Mouse (Mus musculus): ENCODE results near the gene Trpm3. TPM values are rescaled to one million over a fixed set of nuclear protein-coding genes. Genes with fewer than 3 reads are reported as not detected.

The Trpm3 gene
- polyA plus RNA-seq, 1 experiment from 2014 or later, result 0.51 TPM

DNA sequence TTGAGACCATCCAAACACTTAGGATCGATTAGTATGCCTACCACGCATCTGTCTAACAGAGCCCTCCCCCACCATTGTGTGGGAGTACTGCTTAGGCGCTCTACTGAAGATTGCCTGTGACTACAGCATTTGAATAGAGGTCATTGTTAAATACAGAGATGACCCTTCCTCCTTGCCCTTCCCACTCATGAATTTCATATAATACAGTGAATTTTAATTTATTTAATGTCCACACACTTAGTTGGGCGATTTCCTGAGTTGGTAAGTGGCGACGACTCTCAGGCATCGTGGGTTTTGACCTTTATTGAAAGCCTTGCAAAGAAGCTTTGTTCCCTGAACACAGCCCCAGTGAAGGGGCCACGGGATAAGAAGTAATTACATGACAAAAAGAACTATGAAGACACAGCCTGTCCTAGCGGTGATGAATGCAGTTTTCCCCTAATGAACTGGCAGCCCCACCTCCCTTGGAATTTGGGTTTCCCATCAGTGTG, 684.7 kb downstream of the Trpm3 start:
- H3K4me3 ChIP-seq (ENCODE audit: low read depth, low read length), result no peak overlapping the region
- no peak overlapping the region for H3K4me2 ChIP-seq (replicated peaks; ENCODE audit: low read depth, low read length)
- no peaks in the 10 kb centered on the region for H3K27me3 ChIP-seq (replicated peaks; ENCODE audit: insufficient read depth, low read length)
- no peak overlapping the region for H3K27ac ChIP-seq (ENCODE audit: low read length)
- WGBS, result 72% methylated on average over 9 of the region's 9 CpGs
- no peak for ATAC-seq
- no peaks in the 10 kb centered on the region for H3K4me1 ChIP-seq (ENCODE audit: insufficient read depth, low read depth, low read length)
- H3K9ac ChIP-seq (replicated peaks; ENCODE audit: low read depth), result no peak overlapping the region
- no peak for DNase-seq (ENCODE audit: low spot score)
- H3K36me3 ChIP-seq (ENCODE audit: insufficient read depth, low read length), result no peaks in the 10 kb centered on the region
- TF ChIP-seq EP300 (IDR thresholded peaks at IDR 0.05), result no peak
- TF ChIP-seq CTCF (IDR thresholded peaks at IDR 0.05), result no peak
- no peaks in the 10 kb centered on the region for H3K9me3 ChIP-seq (ENCODE audit: low read length)

DNA sequence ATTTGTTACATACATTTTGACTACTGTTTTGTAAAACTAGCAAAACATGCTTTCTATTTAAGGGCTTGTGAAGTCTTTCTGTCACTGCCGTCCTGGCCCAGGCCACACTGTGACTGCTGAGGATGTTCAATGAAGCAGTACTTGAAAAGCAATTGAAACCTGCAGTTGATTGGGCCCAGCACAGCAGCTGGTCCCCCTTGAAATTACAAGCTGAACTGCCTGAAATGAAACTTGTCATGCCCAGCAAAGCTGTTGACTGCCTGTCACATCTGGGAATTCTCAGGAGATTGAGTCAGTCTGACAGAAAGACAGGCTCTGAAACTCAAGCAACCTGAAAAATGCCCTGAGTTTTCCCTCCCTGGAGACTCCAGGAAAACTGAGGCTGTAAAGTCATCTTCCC, 687.0 kb downstream of the Trpm3 start:
- 79% methylated on average over 1 of the region's 1 CpGs for WGBS
- no peak for TF ChIP-seq EP300 (IDR thresholded peaks at IDR 0.05)
- no peak for TF ChIP-seq CTCF (IDR thresholded peaks at IDR 0.05)
- H3K9me3 ChIP-seq (ENCODE audit: low read length), result no peaks in the 10 kb centered on the region

GRCm38 (mm10) chr19:22828198-22828742, 689.4 kb downstream of the Trpm3 start:
- DNase-seq (ENCODE audit: low spot score) (no peak), ATAC-seq (no peak)
- Histone ChIP-seq H3K9me3 (ENCODE audit: low read length) (no peaks in the 10 kb centered on the region), H3K27me3 (replicated peaks; ENCODE audit: insufficient read depth, low read length) (no peaks in the 10 kb centered on the region), H3K9ac (replicated peaks; ENCODE audit: low read depth) (no peak overlapping the region), H3K4me2 (replicated peaks; ENCODE audit: low read depth, low read length) (no peak overlapping the region), H3K4me1 (ENCODE audit: insufficient read depth, low read depth, low read length) (no peaks in the 10 kb centered on the region), H3K27ac (ENCODE audit: low read length) (no peak overlapping the region), H3K36me3 (ENCODE audit: insufficient read depth, low read length) (no peaks in the 10 kb centered on the region), H3K4me3 (ENCODE audit: low read depth, low read length) (no peak overlapping the region)
- 70% methylated on average over 2 of the region's 2 CpGs for WGBS
- TF ChIP-seq CTCF (IDR thresholded peaks at IDR 0.05) (no peak), EP300 (IDR thresholded peaks at IDR 0.05) (no peak)

More for the DNA sequence above, 687.0 kb downstream of the Trpm3 start:
- Histone ChIP-seq H3K4me3 (ENCODE audit: low read depth, low read length) (no peak overlapping the region), H3K9ac (replicated peaks; ENCODE audit: low read depth) (no peak overlapping the region), H3K4me2 (replicated peaks; ENCODE audit: low read depth, low read length) (no peak overlapping the region), H3K4me1 (ENCODE audit: insufficient read depth, low read depth, low read length) (no peaks in the 10 kb centered on the region), H3K27ac (ENCODE audit: low read length) (no peak overlapping the region), H3K27me3 (replicated peaks; ENCODE audit: insufficient read depth, low read length) (no peaks in the 10 kb centered on the region), H3K36me3 (ENCODE audit: insufficient read depth, low read length) (no peaks in the 10 kb centered on the region)
- DNase-seq (ENCODE audit: low spot score) (no peak), ATAC-seq (no peak)

- DNase-seq (ENCODE audit: low spot score), result no peak
- 50% methylated on average over 6 of the region's 6 CpGs for WGBS
- Histone ChIP-seq H3K9me3 (ENCODE audit: low read length) (no peaks in the 10 kb centered on the region), H3K4me3 (ENCODE audit: low read depth, low read length) (no peak overlapping the region), H3K9ac (replicated peaks; ENCODE audit: low read depth) (no peak overlapping the region), H3K36me3 (ENCODE audit: insufficient read depth, low read length) (no peaks in the 10 kb centered on the region), H3K4me1 (ENCODE audit: insufficient read depth, low read depth, low read length) (no peaks in the 10 kb centered on the region), H3K27ac (ENCODE audit: low read length) (no peak overlapping the region), H3K27me3 (replicated peaks; ENCODE audit: insufficient read depth, low read length) (no peaks in the 10 kb centered on the region), H3K4me2 (replicated peaks; ENCODE audit: low read depth, low read length) (no peak overlapping the region)
- ATAC-seq, result no peak
- TF ChIP-seq CTCF (IDR thresholded peaks at IDR 0.05) (no peak), EP300 (IDR thresholded peaks at IDR 0.05) (no peak)
These were observed 702.5 kb downstream of the Trpm3 start for GRCm38 (mm10) chr19:22841081-22842040.

GRCm38 (mm10) chr19:22842697-22843096, 703.9 kb downstream of the Trpm3 start:
- ATAC-seq (no peak), DNase-seq (ENCODE audit: low spot score) (no peak)
- Histone ChIP-seq H3K4me2 (replicated peaks; ENCODE audit: low read depth, low read length) (no peak overlapping the region), H3K4me3 (ENCODE audit: low read depth, low read length) (no peak overlapping the region), H3K9ac (replicated peaks; ENCODE audit: low read depth) (no peak overlapping the region), H3K27me3 (replicated peaks; ENCODE audit: insufficient read depth, low read length) (no peaks in the 10 kb centered on the region), H3K36me3 (ENCODE audit: insufficient read depth, low read length) (no peaks in the 10 kb centered on the region), H3K27ac (ENCODE audit: low read length) (no peak overlapping the region), H3K9me3 (ENCODE audit: low read length) (no peaks in the 10 kb centered on the region), H3K4me1 (ENCODE audit: insufficient read depth, low read depth, low read length) (no peaks in the 10 kb centered on the region)
- TF ChIP-seq EP300 (IDR thresholded peaks at IDR 0.05) (no peak), CTCF (IDR thresholded peaks at IDR 0.05) (no peak)
- 91% methylated on average over 2 of the region's 2 CpGs for WGBS

- no peak for ATAC-seq
- no peak overlapping the region for H3K4me3 ChIP-seq (ENCODE audit: low read depth, low read length)
- H3K27me3 ChIP-seq (replicated peaks; ENCODE audit: insufficient read depth, low read length), result no peaks in the 10 kb centered on the region
- H3K4me2 ChIP-seq (replicated peaks; ENCODE audit: low read depth, low read length), result no peak overlapping the region
- TF ChIP-seq EP300 (IDR thresholded peaks at IDR 0.05) (no peak), CTCF (IDR thresholded peaks at IDR 0.05) (no peak)
- H3K9ac ChIP-seq (replicated peaks; ENCODE audit: low read depth), result no peak overlapping the region
- no peaks in the 10 kb centered on the region for H3K9me3 ChIP-seq (ENCODE audit: low read length)
- no peak overlapping the region for H3K27ac ChIP-seq (ENCODE audit: low read length)
- WGBS, result 61% methylated on average over 12 of the region's 12 CpGs
- H3K4me1 ChIP-seq (ENCODE audit: insufficient read depth, low read depth, low read length), result no peaks in the 10 kb centered on the region
- no peaks in the 10 kb centered on the region for H3K36me3 ChIP-seq (ENCODE audit: insufficient read depth, low read length)
- DNase-seq (ENCODE audit: low spot score), result no peak
These were observed 708.9 kb downstream of the Trpm3 start for GRCm38 (mm10) chr19:22847696-22848095.

All from lung, postnatal 0 days (tissue).